Mouse (Mus musculus): ENCODE results near the gene Lpar2. TPM values are rescaled to one million over a fixed set of nuclear protein-coding genes. Genes with fewer than 3 reads are reported as not detected.

Lpar2 gene
- total RNA-seq (2021) = 1 to 10 TPM; 1.4 to 1.7 TPM
- long read RNA-seq, experiment 1 = 0 reads
- long read RNA-seq, experiment 2 = 0 reads

DNA sequence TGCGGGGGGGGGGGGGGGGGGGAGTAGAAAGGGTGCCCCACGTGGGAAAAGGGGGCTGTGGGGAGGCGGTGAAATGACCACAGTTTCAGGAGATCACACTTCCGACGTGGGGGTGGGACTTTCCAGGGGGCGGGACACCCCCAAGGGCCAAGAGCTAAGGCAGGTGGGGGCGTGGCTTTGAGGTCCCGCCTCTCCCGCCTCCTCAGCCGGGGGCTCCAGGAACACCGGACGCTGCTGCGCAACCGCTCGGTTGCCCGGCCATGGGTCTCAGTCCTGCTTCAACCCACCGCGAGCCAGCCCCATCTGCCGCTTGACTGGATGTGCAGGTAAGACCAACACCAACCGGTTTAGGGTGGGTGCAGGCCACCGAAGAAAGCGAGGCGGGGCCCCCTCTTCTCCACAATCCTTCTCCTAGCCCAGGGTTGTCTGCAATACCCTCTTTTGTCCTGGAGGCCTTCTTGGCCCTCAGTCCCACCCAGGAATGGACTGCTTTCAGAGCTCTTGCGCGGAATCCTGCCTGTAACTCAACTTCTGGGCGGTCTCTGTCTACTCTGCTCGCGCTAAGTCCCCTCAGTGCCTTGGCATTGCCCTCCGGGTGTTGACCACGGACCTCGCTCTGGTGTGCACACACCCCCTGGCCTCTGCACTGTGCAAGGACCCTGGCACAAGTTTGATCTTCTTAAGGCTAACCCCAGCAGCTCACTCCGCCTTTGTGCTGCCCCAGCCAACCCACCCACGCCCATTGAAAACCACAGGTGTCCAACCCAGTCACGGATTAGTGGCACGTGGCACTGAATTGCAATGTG is at the start of gene Lpar2:
Lpar2 (plus strand) TSS at position 44 of the 806 bp plus-strand sequence.
- peak; percentile 75 to 86 for DNase-seq

DNA sequence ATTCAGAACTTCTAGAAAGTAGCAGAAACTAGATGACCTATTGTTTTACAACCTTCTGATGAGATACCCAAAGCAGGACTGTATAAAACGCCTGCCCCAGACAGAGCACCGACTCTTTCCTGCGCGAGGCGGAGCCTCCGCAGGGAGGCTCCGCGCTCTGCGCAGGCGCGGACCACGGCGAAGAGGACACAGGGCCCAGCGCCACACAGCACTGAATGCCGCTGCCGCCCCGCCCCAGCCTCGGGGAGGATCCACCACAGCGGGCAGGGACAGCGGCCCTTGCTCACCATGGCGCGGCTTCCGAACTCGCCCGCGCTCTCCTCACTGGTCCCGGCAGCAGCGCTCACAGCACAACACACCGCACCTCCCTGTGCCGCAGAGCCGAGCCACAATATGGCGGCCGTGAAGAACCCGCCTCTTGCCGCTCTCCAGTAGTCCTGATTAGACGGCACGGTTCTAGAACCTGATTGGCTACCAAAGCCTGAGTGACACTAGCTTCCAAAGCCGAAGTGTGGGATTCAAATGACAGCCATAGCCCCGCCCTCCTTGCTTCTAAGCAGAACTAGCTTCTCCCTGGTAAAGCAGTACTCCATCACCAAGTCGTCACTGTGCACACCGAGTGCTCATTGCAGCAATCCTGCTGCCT is 47.6 kb upstream of the Lpar2 start, which contains the start of gene Gm20422:
Gm20422 (minus strand) TSS at position 384 of the 646 bp plus-strand sequence.
- DNase-seq = peak; percentile 87 to 90

DNA sequence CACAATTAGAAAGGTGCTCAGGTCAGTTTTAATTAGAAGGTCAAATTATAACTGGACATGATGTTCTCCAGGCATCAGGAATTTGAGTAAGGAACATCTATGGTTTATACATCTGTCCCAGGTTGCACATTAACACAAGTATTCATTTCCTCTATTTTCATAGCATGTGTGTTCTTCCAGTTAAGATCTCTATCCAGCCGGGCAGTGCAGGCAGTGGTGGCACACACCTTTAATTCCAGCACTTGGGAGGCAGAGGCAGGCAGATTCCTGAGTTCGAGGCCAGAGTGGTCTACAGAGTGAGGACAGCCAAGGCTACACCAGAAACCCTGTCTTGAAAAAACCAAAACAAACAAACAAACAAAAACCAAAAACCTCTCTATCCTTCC is 47.1 kb upstream of the Lpar2 start:
- DNase-seq = no peak

DNA sequence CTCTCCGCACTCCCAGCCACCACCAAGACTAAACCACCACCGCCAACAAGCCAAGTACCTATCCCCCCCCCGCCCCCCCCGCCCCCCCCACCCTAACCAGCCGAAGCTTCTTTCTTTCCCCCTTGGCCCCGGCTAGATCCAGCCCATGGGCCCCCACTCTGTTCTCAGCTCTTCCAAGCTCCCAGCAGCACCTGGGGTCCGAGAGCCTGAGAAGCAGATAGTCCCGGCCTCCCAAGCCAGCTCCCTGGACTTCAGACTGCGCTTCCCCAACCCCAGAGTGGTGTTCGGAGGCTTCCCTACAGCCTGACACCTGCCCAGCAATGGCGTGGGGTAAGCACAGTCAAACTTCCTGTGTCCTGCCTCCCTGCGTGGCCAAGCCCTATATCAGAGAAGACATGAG is 45.1 kb upstream of the Lpar2 start:
- DNase-seq = no peak

DNA sequence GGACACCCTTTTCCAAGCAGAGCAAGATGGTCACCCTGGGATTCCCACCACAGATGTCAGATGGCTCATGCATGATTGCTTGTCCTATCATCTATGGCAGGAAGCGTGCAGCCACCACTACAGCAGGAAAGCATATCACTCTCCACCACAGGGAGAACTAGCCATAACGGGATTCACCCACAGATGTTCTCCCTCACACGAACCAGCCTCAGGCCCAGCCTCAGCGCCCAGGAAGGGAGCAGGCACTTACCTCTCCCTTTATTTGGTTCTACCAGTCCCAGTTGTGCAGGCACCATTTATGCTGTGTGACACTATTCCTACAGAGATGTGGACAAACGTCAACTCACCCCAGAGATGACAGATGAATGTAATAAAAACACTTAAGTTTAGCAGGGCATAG is 33.1 kb upstream of the Lpar2 start:
- DNase-seq = no peak

DNA sequence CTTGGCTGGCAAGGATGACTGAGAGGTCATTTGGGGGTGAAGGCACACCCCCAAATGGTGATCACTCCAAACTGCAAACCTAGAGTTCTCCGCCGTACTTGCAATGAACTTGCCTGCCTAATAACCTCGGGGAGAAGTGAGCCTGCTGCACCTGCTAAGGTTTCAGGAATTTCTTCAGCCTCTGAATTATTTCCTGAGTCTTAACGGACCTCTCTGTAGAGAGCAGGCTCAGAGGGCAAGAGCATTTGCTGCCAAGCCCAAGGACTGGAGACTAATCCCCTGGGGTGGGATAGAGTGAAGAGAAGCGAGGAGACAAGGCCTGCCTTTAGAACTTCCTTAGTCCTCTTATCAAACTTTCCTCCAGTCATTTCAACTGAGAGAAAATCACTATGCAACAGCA is 32.5 kb upstream of the Lpar2 start:
- DNase-seq = no peak

DNA sequence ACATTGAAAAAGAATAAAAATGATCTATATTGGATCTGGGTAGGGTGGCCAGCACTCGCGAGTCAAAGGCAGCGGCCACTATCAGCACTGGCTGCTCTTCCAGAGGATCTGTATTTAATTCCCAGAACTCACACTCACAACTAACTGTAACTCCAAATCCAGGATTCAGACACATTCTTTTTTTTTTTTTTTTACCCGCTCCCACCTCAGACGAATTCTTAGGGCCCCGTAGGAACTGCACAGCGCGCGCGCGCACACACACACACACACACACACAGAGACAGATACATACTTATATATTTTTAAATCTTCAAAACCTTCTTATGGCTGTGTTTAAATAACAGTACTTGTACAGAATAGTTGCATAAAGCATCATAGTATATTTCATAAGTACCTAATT is 31.9 kb upstream of the Lpar2 start:
- no peak for DNase-seq

DNA sequence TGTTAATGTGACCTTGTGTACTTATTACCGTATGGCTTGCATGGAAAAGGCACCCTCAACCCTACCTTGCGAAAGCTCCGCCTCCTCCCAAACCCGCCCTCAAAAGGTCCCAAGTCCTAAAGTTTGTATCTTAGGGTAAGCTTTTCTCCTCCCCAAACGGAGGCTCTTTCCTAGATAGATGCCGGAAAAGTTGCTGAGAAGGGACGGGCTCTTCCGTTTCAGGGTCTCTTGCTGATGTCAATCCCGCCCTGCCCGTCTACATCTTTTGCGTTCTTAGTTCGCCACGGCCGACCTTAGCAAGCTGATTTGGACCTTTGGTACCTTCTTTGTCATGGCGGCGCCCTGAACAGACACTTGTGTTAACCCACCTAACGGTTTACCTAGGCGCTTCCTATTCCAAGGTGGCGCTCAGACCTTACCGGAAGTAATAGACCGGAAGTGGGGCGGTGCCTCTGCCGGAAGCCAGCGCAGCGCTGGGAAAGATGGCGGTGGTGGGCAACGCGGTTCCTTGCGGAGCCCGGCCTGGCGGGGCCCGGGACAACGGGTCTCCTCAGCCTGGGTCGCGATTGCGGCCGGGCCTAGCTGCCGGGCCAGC is 31.4 kb upstream of the Lpar2 start, which contains the start of the genes Atp13a1 and Zfp866:
Atp13a1 (plus strand) TSS at position 391 of the 595 bp plus-strand sequence.
Zfp866 (minus strand) TSS at position 406 of the 595 bp plus-strand sequence.
- DNase-seq = peak; percentile 93

DNA sequence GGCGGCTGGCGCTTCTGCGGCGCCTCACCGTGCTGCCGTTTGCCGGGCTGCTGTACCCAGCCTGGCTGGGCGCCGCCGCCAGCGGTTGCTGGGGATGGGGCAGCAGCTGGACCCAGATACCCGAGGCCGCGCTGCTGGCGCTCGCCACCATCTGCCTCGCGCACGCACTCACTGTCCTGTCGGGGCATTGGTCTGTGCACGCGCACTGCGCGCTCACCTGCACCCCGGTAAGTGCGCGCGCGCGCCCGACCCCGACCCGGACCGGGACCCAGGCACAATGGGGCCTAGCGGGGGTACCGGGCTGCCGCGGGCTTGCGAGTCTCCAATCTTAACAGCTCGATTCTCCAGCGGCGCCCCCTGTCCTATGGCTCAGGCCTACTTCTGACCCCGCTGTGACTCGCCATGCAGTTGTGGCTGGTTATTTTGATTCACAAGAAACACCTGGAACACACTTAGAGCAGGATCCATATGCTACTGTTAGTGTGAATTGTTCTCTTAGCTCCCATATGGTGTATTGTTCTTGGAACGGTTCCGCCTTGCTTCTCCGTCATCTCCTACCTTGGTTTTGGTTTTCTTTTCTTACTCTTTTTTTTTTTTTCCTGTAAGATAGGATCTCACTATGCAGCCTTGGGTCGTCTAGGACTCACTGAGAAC is 30.7 kb upstream of the Lpar2 start:
- peak; percentile 30 to 57 for DNase-seq

DNA sequence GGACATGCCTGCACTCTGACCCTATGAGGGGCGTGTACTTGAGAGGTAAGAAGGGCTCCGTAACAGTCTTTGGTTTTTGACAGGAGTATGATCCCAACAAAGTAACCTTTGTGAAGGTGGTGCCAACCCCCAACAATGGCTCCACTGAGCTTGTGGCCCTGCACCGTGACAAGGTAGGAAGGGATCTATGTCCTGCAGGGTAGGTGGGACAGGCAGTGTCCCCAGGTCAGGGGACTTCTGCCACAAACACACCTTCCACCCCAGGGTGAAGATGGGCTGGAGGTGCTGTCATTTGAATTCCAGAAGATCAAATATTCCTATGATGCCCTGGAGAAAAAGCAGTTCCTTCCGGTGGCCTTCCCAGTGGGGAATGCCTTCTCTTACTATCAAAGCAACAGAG is 28.6 kb upstream of the Lpar2 start:
- DNase-seq = no peak

DNA sequence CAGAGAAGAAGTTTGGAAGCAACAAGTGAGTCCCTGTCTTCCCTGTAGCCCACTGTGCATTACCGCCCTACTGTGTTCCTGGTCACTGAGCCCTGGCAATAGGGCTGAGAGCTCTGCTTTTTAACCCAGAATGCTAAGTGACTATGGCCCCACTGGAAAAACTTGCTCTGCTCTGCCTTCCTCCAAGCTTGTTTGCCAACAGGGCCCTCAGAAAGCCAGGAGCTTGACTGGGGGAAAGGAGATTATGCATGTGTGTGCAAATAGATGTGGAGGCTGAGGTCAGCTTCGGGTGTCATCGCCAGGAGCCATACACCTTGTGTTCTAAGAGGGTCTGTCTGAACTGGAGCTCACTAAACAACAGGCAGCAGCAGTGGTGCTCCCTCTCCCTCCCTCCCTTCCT is 28.1 kb upstream of the Lpar2 start:
- DNase-seq = no peak

DNA sequence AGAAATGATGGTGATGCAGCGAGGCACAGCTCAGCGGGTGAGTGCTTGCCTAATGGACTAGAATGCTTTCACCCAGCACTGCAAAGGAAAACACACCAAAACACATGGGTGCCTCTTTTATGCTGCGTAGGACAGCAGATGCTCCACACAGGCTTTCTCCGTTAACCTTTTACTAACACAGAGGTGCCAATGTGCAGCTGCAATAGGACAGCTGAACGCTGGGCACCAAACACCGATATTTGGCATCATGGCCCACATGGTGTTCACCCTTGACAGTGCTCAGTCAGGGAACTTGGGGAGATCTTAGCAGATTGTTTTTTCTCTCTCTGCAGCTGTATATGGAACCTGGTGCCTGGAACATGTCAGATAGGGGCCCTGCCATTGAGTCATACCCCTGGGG is 27.3 kb upstream of the Lpar2 start:
- DNase-seq = no peak

DNA sequence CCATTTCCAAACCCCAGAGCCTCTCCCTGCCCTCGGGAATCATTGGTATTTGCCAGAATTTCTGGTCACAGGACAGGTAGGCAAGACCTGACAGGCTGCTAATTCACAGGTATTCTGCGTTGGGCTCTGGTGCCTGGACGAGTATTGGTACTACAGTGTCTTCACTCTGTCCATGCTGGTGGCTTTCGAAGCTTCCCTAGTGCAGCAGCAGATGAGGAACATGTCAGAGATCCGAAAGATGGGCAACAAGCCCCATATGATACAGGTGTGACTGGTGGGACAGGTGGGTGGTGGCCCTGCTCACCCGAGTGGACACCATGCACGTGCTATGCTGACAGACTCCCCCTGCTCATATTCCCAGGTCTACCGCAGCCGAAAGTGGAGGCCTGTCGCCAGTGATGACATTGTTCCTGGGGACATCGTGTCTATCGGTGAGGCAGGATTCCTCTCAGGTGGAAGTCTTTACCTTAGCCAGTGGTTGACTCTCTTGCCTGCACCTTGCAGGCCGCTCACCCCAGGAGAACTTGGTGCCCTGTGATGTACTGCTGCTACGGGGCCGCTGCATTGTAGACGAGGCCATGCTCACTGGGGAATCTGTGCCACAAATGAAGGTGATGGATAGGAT is 25.4 kb upstream of the Lpar2 start:
- no peak for DNase-seq

DNA sequence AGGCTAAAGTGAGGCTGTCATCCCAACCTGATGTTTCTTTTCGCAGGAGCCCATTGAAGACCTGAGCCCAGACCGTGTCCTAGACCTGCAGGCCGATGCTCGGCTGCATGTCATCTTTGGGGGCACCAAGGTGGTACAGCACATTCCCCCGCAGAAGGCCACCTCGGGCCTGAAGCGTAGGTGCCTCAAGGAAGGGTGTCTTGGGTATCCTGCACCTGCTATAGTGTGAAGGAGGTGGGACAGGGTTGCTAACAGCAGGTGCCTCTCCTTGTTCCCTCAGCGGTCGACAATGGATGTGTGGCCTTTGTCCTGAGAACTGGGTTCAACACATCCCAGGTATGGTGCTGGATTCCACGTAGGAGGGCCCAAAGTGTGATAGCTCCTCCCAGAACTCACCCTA is 24.6 kb upstream of the Lpar2 start:
- DNase-seq = no peak

DNA sequence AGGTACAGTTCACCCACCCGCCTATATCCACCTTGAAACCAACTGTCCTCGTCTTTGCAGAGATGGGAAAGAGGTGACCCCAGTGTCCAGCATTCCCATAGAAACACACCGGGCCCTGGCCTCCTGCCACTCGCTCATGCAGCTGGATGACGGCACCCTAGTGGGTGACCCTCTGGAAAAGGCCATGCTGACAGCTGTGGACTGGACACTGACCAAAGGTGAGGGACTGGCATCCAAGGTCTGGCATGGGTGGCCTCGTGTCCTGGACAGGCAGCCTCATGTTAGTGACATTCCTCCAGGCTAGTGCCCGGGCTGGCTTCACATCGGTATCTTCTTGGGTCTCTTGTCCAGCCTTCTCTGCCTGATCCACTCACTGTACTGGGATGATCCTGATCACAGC is 23.0 kb upstream of the Lpar2 start:
- no peak for DNase-seq

DNA sequence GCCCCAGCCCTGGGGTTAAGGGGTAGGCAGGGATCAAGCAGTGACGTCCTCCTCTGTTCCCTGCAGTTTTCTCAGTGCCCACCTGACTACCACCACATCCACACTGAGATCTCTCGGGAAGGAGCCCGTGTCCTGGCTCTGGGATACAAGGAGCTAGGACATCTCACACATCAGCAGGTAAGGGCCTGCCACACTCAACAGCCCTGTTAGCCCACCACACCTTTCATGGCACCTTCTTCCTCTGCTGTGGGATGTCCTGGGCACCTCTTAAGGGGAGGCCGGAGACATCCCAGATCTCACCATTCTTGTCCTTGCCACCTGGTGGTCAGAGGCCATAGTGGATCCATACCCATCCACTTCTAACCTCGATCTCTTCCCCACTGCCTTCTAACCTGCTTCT is 22.3 kb upstream of the Lpar2 start:
- no peak for DNase-seq

DNA sequence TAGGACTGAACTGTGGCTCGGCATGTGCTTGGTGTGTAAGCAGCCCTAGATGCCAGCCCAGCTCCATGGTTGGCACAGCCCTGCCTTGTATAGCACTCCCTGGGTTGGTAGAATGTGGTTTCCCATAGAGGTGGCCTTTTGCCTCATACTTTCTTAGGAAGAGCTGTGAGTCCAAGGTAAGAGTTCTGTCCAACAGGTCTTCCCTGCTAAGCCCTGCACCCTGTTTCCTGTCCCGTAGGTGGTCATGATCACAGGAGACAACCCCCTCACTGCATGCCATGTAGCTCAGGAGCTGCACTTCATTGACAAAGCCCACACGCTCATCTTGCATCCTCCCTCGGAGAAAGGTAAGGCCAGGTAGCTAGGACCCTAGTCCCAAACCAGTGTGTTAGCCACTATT is 20.4 kb upstream of the Lpar2 start:
- DNase-seq = no peak

DNA sequence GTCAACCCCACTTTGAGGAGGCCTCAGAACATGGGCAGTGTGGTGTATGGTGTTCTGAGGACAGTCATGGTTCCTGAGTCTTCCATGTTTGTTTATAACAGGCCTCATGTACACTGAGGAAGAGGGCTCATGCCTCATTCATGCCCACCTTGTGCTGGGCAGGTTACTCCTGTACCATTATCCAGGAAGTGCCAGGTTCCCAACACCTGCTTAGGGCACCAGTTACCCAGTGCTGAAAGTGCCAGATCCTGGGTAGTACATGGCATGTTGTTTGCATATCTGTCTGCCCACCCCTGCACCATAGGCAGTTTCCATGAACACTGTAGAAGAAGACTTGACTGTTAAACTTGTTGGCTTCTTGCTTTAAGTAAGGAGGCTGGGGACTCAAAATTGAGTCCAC is 20.0 kb upstream of the Lpar2 start:
- no peak for DNase-seq

DNA sequence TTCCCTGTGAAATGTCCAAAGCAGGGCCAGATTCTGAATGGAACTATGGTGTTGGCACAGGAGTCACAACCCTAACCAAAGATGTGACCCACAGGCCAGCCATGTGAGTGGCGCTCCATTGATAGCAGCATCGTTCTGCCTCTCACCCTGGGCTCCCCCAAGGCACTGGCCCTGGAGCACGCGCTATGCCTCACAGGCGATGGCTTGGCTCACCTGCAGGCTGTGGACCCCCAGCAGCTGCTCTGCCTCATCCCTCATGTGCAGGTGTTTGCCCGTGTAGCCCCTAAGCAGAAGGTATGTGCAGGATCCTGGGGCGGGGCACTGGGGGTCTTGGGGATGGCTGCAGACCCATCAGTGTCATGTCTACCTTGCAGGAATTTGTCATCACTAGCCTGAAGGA is 18.9 kb upstream of the Lpar2 start:
- DNase-seq = no peak

DNA sequence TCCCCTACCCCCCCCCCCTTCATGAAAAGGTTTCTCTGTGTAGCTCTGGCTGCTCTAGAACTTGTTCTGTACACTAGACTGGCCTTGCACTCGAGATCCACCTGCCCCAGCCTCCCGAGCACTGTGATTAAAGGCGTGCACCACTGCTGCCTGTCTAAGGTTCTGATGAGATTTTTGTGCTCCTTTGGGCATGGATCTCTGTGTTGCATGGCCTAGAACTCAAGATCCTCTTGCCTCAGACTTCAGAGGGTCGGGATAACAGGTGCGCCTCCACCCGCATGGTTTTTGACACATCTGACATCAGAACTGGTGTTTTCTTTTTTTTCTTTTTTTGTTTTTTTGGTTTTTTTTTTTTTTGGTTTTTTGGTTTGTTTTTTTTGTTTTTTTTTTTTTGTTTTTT is 17.7 kb upstream of the Lpar2 start:
- no peak for DNase-seq

DNA sequence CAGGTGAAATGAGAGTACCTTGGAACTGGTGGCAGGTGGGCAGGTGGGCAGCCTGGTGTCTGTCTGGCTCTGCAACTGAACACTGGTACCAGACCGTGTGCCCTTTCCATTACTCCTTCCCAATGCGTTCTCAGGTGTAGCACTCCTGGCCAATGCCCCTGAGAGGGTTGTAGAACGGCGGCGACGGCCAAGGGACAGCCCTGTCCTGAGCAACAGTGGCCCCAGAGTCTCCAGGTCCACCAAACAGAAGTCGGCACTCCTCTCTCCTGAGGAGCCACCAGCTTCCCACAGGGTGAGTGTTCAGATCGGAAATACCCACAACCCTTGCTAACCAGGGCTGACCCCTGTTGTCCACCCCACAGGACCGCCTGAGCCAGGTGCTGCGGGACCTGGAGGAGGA is 17.1 kb upstream of the Lpar2 start:
- DNase-seq = no peak

DNA sequence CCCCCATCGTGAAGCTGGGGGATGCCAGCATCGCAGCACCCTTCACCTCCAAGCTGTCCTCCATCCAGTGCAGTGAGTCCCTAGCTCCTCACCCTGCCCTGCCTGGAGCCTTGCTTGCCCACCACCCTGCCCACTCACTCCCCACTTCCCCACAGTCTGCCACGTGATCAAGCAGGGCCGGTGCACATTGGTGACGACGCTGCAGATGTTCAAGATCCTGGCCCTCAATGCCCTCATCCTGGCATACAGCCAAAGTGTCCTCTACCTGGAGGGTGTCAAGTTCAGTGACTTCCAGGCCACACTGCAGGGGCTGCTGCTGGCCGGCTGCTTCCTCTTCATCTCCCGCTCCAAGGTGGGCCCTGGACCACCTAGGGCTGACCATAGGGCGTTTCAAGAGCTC is 16.7 kb upstream of the Lpar2 start:
- DNase-seq = no peak

Data from adrenal gland, postnatal 36 days (tissue).